Mouse (Mus musculus) limb, embryonic 11.5 days (tissue): ENCODE data around the gene Acp6. TPM values are rescaled to one million over a fixed set of nuclear protein-coding genes. Genes with fewer than 3 reads are reported as not detected.

Source experiments
- ATAC-seq: fragments of 200-750 bp; cut with Nextera tagmentation; 2 replicates; pipeline ENCODE4 v1.8.0; 2017; ENCODE audit warnings: low read depth; ENCODE audit not compliant: insufficient number of reproducible peaks, low FRiP score, low TSS enrichment
- DNase-seq: peaks from one replicate; pipeline ENCODE4 v3.0.0-alpha.2; 2015; ENCODE audit warnings: low spot score
- H3K27ac ChIP-seq: fragments of 300-500 bp; sonication (generic); replicated peaks from 2 replicates; pipeline ENCODE4 v1.5.1; 2014; ENCODE audit warnings: low read depth, mild to moderate bottlenecking, low read length
- H3K27me3 ChIP-seq: fragments of 300-500 bp; sonication (generic); 2 replicates; pipeline ENCODE4 v1.6.1; 2014; ENCODE audit warnings: mild to moderate bottlenecking, low read length, mixed read lengths; ENCODE audit not compliant: control insufficient read depth, insufficient read depth
- H3K36me3 ChIP-seq: fragments of 300-500 bp; sonication (generic); 2 replicates; pipeline ENCODE4 v1.6.1; 2014; ENCODE audit warnings: mild to moderate bottlenecking, low read length, moderate library complexity, mixed read lengths; ENCODE audit not compliant: control insufficient read depth, insufficient read depth
- H3K4me1 ChIP-seq: fragments of 300-500 bp; sonication (generic); 2 replicates; pipeline ENCODE4 v1.6.1; 2014; ENCODE audit warnings: low read length, mixed read lengths; ENCODE audit not compliant: control insufficient read depth, insufficient read depth
- H3K4me2 ChIP-seq: fragments of 300-500 bp; sonication (generic); 2 replicates; pipeline ENCODE4 v1.6.1; 2014; ENCODE audit warnings: low read depth, mild to moderate bottlenecking, moderate library complexity; ENCODE audit not compliant: severe bottlenecking
- H3K4me3 ChIP-seq: fragments of 300-500 bp; sonication (generic); 2 replicates; pipeline ENCODE4 v1.5.1; 2014; ENCODE audit warnings: low read depth, low read length
- H3K9ac ChIP-seq: fragments of 300-500 bp; sonication (generic); 2 replicates; pipeline ENCODE4 v1.6.1; 2014; ENCODE audit warnings: mild to moderate bottlenecking, low read length
- H3K9me3 ChIP-seq: fragments of 300-500 bp; sonication (generic); 2 replicates; pipeline ENCODE4 v1.6.1; 2016; ENCODE audit warnings: low read length; ENCODE audit not compliant: control insufficient read depth
- WGBS: fragments of 180-500 bp; shearing (Covaris S2); extraction: QIAGEN DNeasy Blood & Tissue Kit; methylation state at CpG from one replicate; pipeline ENCODE4 v1.1.7; 2014; 5-methylcytosine and 5-hydroxymethylcytosine counted together
- polyA plus RNA-seq: library from polyadenylated mRNA; unstranded; fragments of >200 nt; fragmentation: Nextera tagmentation; extraction: Ambion mirVana; gene quantifications from 2 replicates; pipeline ENCODE4 v1.2.1, GENCODE M21; 2014

The Acp6 gene
- polyA plus RNA-seq, 1 experiment from 2014 or later = 33.5 TPM

GRCm38 (mm10) chr3:97226719-97227118, 68.1 kb downstream of the Acp6 start:
- ATAC-seq (0 out of 2 replicates have a peak, but pooled peaks have one; percentile 17), DNase-seq (no peak)
- peak overlapping the region; percentile 68 for H3K4me2 ChIP-seq
- H3K27me3 ChIP-seq = no peaks in the 10 kb centered on the region
- H3K4me1 ChIP-seq = peaks cover 21% of the 10 kb centered on the region
- H3K9ac ChIP-seq = peak overlapping the region; percentile 95
- peak overlapping the region; percentile 93 for H3K27ac ChIP-seq
- H3K4me3 ChIP-seq = peak overlapping the region; percentile 70
- H3K9me3 ChIP-seq = no peaks in the 10 kb centered on the region; the same call in 1 of the 2 replicates
- under 1% methylated on average over 18 of the region's 18 CpGs for WGBS
- H3K36me3 ChIP-seq = no peaks in the 10 kb centered on the region

Other genes with a start within 250 kb of the Acp6 start
- not detected in 2 replicates for gene Gja8, start 232.8 kb upstream of the Acp6 start, polyA plus RNA-seq
- 76.8 and 86.9 TPM in 2 replicates for gene Bcl9, start 139.1 kb downstream of the Acp6 start, polyA plus RNA-seq